Mouse (Mus musculus) limb, embryonic 15.5 days (tissue): Measurements from ENCODE around the gene A530084C06Rik. TPM values are rescaled to one million over a fixed set of nuclear protein-coding genes. Genes with fewer than 3 reads are reported as not detected.

Experiments
- ATAC-seq: fragments of 200-750 bp; cut with Nextera tagmentation; 2 replicates; pipeline ENCODE4 v1.8.0; 2017; ENCODE audit warnings: low read depth, moderate TSS enrichment; ENCODE audit not compliant: insufficient number of reproducible peaks, low FRiP score, low TSS enrichment
- H3K27ac ChIP-seq: fragments of 300-500 bp; sonication (generic); 2 replicates; pipeline ENCODE4 v1.5.1; 2015; ENCODE audit warnings: moderate library complexity, mild to moderate bottlenecking, inconsistent platforms
- H3K27me3 ChIP-seq: fragments of 300-500 bp; sonication (generic); 2 replicates; pipeline ENCODE4 v1.6.1; 2015; ENCODE audit warnings: inconsistent platforms
- H3K36me3 ChIP-seq: fragments of 300-500 bp; sonication (generic); 2 replicates; pipeline ENCODE4 v1.6.1; 2015; ENCODE audit warnings: inconsistent platforms
- H3K4me1 ChIP-seq: fragments of 300-500 bp; sonication (generic); 2 replicates; pipeline ENCODE4 v1.6.1; 2015; ENCODE audit warnings: inconsistent platforms
- H3K4me2 ChIP-seq: fragments of 300-500 bp; sonication (generic); 2 replicates; pipeline ENCODE4 v1.6.1; 2015; ENCODE audit warnings: mild to moderate bottlenecking, inconsistent platforms
- H3K4me3 ChIP-seq: fragments of 300-500 bp; sonication (generic); 2 replicates; pipeline ENCODE4 v1.5.1; 2015; ENCODE audit warnings: mild to moderate bottlenecking, inconsistent platforms
- H3K9ac ChIP-seq: fragments of 300-500 bp; sonication (generic); 2 replicates; pipeline ENCODE4 v1.6.1; 2015; ENCODE audit warnings: inconsistent platforms
- H3K9me3 ChIP-seq: fragments of 300-500 bp; sonication (generic); 2 replicates; pipeline ENCODE4 v1.6.1; 2016; ENCODE audit warnings: inconsistent platforms
- WGBS: fragments of 180-500 bp; shearing (Covaris S2); methylation state at CpG from one replicate; pipeline ENCODE4 v1.1.7; 2015; 5-methylcytosine and 5-hydroxymethylcytosine counted together
- polyA plus RNA-seq: library from polyadenylated mRNA; unstranded; fragments of >200 nt; fragmentation: Nextera tagmentation; extraction: Ambion mirVana; gene quantifications from 2 replicates; pipeline ENCODE4 v1.2.1, GENCODE M21; 2015

Gene A530084C06Rik
- polyA plus RNA-seq, 1 experiment from 2014 or later = not detected

DNA sequence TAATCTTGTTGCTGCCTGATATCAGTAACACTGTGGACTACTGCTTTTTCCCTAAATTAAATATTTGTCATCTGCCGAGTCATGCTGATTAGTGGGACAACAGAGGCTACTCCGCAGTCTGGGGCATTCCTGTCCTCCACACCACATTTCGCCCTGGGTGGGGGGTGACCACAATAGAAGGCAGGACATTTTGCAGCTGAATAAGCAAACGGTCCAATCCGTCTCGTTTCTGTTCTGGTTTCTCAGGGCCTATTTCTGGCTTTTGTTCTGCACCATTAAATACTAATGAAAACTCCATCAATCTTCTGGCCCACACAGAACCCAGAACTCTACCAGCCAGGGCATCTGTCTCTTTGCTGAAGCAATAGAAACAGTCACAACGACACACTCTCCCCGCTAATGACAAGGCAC, 27.5 kb downstream of the A530084C06Rik start:
- no peak for ATAC-seq
- no peak overlapping the region for H3K4me2 ChIP-seq
- H3K27me3 ChIP-seq = no peaks in the 10 kb centered on the region; the same call in 1 of the 2 replicates
- no peak overlapping the region for H3K27ac ChIP-seq
- no peak overlapping the region for H3K4me3 ChIP-seq
- no peaks in the 10 kb centered on the region for H3K36me3 ChIP-seq
- 41% methylated on average over 8 of the region's 8 CpGs for WGBS
- no peaks in the 10 kb centered on the region for H3K9me3 ChIP-seq
- no peaks in the 10 kb centered on the region for H3K4me1 ChIP-seq
- H3K9ac ChIP-seq = no peak overlapping the region

DNA sequence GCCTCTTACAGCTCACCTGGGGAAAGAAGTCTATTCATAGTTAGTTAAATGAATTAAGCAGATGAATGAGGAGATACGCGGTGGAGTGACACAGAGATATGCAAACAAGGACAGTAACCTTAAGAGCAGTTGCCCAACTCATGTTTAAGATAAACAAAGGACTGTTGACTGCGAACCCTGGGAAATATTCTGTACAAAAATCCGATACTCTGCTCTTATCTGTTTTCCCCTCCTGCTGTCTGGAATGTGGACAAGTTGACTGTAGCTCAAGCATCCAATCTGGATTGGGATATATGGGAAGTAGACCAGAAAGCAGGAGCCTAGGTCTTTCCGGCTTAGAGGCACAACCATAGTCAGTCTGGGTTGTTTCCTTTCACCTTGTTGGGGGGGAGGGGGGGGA, 27.9 kb downstream of the A530084C06Rik start:
- H3K27me3 ChIP-seq = no peaks in the 10 kb centered on the region; the same call in 1 of the 2 replicates
- H3K27ac ChIP-seq = no peak overlapping the region
- no peak overlapping the region for H3K9ac ChIP-seq
- H3K4me2 ChIP-seq = no peak overlapping the region
- H3K4me3 ChIP-seq = no peak overlapping the region
- WGBS = 89% methylated on average over 5 of the region's 5 CpGs
- no peak for ATAC-seq
- no peaks in the 10 kb centered on the region for H3K4me1 ChIP-seq
- no peaks in the 10 kb centered on the region for H3K9me3 ChIP-seq
- H3K36me3 ChIP-seq = no peaks in the 10 kb centered on the region

DNA sequence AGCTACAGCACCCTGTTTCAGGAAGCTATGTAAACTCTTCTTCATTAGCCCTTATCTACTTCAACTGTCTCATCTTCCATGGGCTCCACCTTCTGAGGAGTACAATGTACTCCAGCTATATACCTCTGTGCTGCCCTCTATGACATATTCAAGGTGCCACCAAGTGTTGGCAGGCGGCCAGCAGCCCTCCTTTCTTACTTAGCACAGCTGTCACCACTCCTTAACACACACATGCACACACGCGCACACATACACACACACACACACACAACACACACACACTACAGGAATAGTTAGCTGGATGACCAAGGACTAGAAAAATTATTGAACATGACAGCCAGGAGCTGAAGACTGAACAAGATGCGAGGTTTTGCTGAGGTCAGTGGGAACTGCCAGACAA, 34.2 kb downstream of the A530084C06Rik start:
- Histone ChIP-seq H3K4me1 (no peaks in the 10 kb centered on the region), H3K4me2 (no peak overlapping the region), H3K9ac (no peak overlapping the region), H3K36me3 (no peaks in the 10 kb centered on the region), H3K9me3 (no peaks in the 10 kb centered on the region), H3K4me3 (no peak overlapping the region), H3K27me3 (no peaks in the 10 kb centered on the region; the same call in 1 of the 2 replicates), H3K27ac (no peak overlapping the region)
- ATAC-seq = no peak
- 81% methylated on average over 4 of the region's 4 CpGs for WGBS

DNA sequence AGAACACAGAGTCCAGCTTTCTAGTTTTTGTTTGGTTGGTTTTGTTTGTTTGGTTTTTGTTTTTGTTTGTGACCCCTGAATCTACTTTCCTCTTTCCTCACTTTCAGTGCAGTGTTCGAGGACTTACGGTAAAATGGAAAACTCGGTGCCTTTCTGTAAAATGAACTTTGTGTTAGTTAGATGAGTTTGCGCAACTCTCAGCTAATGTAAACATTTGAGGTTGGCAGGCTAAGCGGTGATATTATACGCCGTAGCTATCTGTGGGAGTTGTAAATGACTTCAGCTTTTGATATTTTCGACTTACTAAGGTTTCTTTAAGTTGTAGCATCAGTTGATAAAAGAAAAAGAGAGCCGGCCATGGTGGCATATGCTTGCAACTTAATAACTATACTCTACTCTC, 40.2 kb downstream of the A530084C06Rik start:
- no peaks in the 10 kb centered on the region; the same call in 1 of the 2 replicates for H3K4me1 ChIP-seq
- ATAC-seq = no peak
- WGBS = 88% methylated on average over 9 of the region's 9 CpGs

DNA sequence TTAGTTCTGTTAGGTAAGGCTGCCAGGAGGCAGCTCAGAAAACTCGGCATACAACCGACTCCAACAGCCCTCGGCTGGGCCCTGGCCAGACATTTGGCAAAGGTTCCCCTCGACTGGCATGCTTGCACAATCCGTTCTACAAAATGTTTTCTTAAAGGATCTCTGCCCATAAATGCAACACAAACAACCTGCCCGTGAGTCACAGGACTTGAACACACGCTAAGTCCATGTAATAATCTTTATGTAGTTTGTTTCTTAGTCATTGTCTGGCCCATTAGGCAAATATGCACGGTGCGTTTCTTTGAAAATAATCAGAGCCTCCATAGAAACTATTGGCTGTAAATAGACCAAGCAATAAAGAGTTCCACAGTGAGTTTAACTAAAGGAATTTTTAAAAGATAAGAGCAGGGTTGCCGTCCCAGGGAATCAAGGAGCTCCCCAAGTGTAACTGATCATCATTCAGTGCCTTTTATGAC, 40.7 kb downstream of the A530084C06Rik start:
- Histone ChIP-seq H3K27me3 (no peaks in the 10 kb centered on the region), H3K9ac (no peak overlapping the region), H3K9me3 (no peaks in the 10 kb centered on the region), H3K27ac (no peak overlapping the region), H3K4me3 (no peak overlapping the region), H3K4me1 (no peaks in the 10 kb centered on the region; the same call in 1 of the 2 replicates), H3K36me3 (no peaks in the 10 kb centered on the region), H3K4me2 (no peak overlapping the region)
- 45% methylated on average over 10 of the region's 10 CpGs for WGBS
- ATAC-seq = no peak

More for the DNA sequence above, 40.2 kb downstream of the A530084C06Rik start:
- no peak overlapping the region for H3K9ac ChIP-seq
- no peak overlapping the region for H3K4me3 ChIP-seq
- H3K36me3 ChIP-seq = no peaks in the 10 kb centered on the region
- H3K27me3 ChIP-seq = no peaks in the 10 kb centered on the region
- no peaks in the 10 kb centered on the region for H3K9me3 ChIP-seq
- no peak overlapping the region for H3K27ac ChIP-seq
- no peak overlapping the region for H3K4me2 ChIP-seq

DNA sequence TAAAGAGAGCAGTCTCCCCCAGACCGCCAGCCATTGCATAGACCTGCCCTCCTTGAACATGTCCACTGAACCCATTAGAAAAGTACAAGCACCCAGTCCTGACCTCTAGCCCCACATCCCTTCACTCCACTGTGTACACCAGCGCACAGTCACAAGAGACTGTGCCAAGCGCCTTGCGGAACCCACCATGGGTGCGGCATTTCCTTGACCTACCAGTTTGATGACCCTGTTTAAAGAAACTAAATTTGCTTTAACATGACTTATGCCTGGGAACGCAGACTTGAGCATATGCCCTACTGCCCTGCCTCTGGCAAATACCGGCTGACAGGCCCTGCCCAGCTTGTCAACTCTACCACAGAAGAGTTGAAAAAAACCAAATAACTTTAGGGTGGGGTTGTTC, 43.9 kb downstream of the A530084C06Rik start:
- WGBS = 81% methylated on average over 7 of the region's 7 CpGs
- no peaks in the 10 kb centered on the region for H3K9me3 ChIP-seq
- no peak for ATAC-seq
- no peaks in the 10 kb centered on the region; the same call in 1 of the 2 replicates for H3K4me1 ChIP-seq
- no peak overlapping the region for H3K4me3 ChIP-seq
- H3K36me3 ChIP-seq = no peaks in the 10 kb centered on the region
- H3K27ac ChIP-seq = no peak overlapping the region
- H3K4me2 ChIP-seq = no peak overlapping the region
- H3K27me3 ChIP-seq = no peaks in the 10 kb centered on the region
- no peak overlapping the region for H3K9ac ChIP-seq

DNA sequence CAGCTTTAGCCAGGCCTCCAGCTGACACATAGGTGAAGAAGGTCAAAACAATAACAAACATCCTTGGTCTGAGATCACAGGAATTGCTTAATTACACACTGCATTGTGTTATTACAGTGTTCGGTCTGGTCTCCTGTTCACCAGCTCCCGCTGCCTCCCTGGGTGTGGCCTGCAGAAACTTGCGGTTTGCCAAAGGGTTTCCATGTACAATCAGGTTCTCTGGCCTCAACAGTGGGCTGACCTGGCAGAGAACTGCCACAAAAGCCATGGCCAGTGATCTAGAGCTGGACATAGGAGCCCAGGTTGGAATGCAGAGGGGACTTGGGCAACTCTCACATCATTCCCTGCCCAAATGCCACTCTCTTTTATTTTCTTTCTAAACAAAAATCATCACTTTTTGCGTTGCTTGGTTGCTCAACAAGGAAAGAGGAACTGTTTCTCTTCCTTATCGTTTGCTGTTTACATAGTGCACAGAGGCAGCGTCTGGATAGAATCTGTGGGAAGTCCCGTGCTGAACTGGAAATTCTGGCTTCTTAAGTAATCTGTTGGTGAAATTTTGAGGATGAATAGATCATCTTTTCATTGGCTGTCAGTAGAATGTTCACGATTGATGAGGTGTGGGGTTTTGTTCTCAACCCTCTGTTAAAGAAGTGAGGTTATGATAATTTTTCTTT, 52.5 kb downstream of the A530084C06Rik start:
- WGBS = 70% methylated on average over 8 of the region's 8 CpGs
- no peaks in the 10 kb centered on the region for H3K4me1 ChIP-seq
- H3K27ac ChIP-seq = no peak overlapping the region
- H3K4me3 ChIP-seq = no peak overlapping the region
- no peaks in the 10 kb centered on the region for H3K9me3 ChIP-seq
- H3K27me3 ChIP-seq = no peaks in the 10 kb centered on the region
- no peak for ATAC-seq
- no peak overlapping the region for H3K4me2 ChIP-seq
- no peak overlapping the region for H3K9ac ChIP-seq
- H3K36me3 ChIP-seq = no peaks in the 10 kb centered on the region

Other genes starting within 250 kb of the A530084C06Rik start
- gene Foxq1, start 3.2 kb downstream of the A530084C06Rik start, polyA plus RNA-seq = 2.0 TPM in 2 replicates
- gene Foxf2, start 66.5 kb upstream of the A530084C06Rik start, polyA plus RNA-seq = 5.0 and 5.5 TPM in 2 replicates
- 2.0 and 3.1 TPM in 2 replicates for gene Foxc1, start 247.3 kb upstream of the A530084C06Rik start, polyA plus RNA-seq